Mouse (Mus musculus) leukemia stem cell, adult 10-12 weeks (primary cell): Measurements from ENCODE around the gene Dbh. TPM values are rescaled to one million over a fixed set of nuclear protein-coding genes. Genes with fewer than 3 reads are reported as not detected.

ENCODE experiments used
- polyA plus RNA-seq: library from polyadenylated mRNA; stranded (reverse); fragments of >175 nt; gene quantifications from 2 replicates; pipeline ENCODE4 v1.2.3, GENCODE M21; 2012; ENCODE audit warnings: low replicate concordance

The Dbh gene
- polyA plus RNA-seq, result not detected in 2 replicates

DNA sequence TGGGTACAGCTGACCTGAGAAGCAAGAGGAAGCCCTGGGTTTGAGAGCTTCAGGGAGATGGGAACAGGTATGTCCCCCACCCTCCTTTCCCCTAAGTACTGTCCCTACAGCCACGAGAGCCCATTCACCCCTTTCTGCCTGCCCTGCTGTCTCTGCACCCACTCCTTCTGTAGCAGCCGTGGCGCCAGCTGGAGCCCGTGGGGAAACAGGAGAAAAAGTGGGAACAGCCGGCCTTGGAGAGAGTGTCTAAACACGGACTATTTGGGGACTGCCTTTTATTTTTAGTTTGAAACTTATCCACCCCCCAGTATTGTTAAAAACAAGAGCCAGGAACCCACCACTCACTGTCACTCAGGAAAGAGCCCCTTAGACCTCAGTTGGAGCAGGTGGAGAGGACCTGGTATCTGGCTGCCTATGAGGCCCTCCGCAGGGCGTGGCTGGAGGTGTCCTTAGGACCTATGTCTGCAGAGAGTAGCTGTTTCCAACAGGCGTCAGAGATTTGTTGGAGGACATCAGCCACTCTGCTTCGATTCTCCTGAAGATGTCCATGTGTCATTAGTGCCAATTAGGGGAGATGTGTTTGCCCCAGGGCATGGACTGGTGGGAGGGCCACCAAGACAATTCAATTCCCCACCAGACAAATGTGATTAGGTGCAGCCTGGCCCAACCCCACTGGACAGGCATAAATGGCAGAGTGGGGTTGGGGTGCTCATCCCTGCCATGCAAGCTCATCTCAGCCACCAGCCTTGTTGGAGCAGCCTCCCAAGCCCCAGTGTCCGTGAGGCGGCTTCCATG lies at the start of gene Dbh:
Gene Dbh, plus strand, starts transcription at position 438 of the 795 bp plus-strand sequence.

DNA sequence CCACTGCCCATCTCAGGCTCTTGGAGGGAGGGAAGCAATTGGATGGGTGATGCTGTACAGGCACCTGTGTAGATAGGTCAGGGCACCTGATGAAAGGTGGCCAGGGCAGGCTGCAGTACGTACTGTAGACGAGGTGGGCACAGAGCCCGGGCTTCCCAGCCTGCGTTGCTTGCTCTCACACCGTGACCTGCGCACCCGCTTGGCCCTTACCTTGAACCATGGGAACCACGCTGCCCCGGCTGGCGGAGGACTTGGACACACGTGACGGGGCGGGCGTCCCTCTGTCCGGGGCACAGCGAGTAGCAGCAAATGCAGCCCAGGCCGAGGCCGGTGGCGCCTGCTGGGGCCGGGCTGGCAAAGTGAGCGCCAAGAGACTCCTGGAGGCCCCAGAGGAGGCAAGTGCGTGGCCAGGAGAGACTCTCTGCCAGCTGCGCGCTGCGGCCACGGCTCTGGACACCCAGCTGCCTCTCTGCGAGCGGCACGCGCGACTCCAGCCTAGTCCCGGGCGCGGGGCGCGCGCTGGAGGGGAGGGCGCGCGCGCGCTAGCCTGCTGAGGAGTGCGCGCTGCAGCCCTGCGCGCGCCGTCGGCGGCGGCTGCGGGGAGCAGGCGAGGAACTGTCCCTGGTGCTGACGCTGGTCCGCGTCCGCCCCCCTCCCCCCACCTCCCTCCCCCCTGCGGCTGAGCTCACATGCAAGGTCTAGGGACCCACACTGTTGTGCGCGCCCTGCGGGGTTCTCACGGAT lies 22.9 kb upstream of the Dbh start, which contains the start of gene Fam163b:
Gene Fam163b, minus strand, starts transcription at position 542 of the 744 bp plus-strand sequence.

Other genes starting within 250 kb of the Dbh start
- 5.3 and 19.5 TPM in 2 replicates for gene Surf2, start 248.9 kb upstream of the Dbh start, polyA plus RNA-seq
- 2.9 and 16.6 TPM in 2 replicates for gene Surf1, start 248.7 kb upstream of the Dbh start, polyA plus RNA-seq
- 60.9 and 87.7 TPM in 2 replicates for gene Surf4, start 231.3 kb upstream of the Dbh start, polyA plus RNA-seq
- not detected in 2 replicates for gene Stkld1, start 231.2 kb upstream of the Dbh start, polyA plus RNA-seq
- gene Rexo4, start 200.8 kb upstream of the Dbh start, polyA plus RNA-seq, result 72.7 and 93.2 TPM in 2 replicates
- gene Adamts13, start 191.8 kb upstream of the Dbh start, polyA plus RNA-seq, result not detected in 2 replicates
- gene Cacfd1, start 155.3 kb upstream of the Dbh start, polyA plus RNA-seq, result 18.5 and 21.5 TPM in 2 replicates
- 2.5 and 4.7 TPM in 2 replicates for gene Slc2a6, start 137.2 kb upstream of the Dbh start, polyA plus RNA-seq
- 0.13 TPM in 1 of 2 replicates, not detected in the other for gene Mymk, start 93.1 kb upstream of the Dbh start, polyA plus RNA-seq
- gene Adamtsl2, start 85.9 kb upstream of the Dbh start, polyA plus RNA-seq, result 0.85 TPM in 1 of 2 replicates, not detected in the other
- gene Fam163b, start 22.7 kb upstream of the Dbh start, polyA plus RNA-seq, result not detected in 2 replicates
- 2.7 and 5.6 TPM in 2 replicates for gene Sardh, start 83.1 kb downstream of the Dbh start, polyA plus RNA-seq